Mouse (Mus musculus): ENCODE measurements around the gene Mgat4a.

GRCm38 (mm10) chr1:37469007-37469406, 71.8 kb downstream of the Mgat4a start:
- TF ChIP-seq POLR2A (IDR thresholded peaks at IDR 0.05; ENCODE audit: insufficient read depth, low read depth, low read length) = no peak
- TF ChIP-seq CTCF (IDR thresholded peaks at IDR 0.05) = no peak
- TF ChIP-seq EP300 (IDR thresholded peaks at IDR 0.05; ENCODE audit: insufficient read depth, low read depth, low read length) = no peak
